Mouse (Mus musculus) 3T3-L1 (cell line): ENCODE results near the gene Galnt10.
A peak's percentile ranks its signal among the peaks of the same experiment; 100 is the strongest.

Experiments
- DNase-seq: peaks from one replicate; pipeline ENCODE4 v3.0.0-alpha.2; 2015; ENCODE audit warnings: low read depth, low spot score

The Galnt10 gene

DNA sequence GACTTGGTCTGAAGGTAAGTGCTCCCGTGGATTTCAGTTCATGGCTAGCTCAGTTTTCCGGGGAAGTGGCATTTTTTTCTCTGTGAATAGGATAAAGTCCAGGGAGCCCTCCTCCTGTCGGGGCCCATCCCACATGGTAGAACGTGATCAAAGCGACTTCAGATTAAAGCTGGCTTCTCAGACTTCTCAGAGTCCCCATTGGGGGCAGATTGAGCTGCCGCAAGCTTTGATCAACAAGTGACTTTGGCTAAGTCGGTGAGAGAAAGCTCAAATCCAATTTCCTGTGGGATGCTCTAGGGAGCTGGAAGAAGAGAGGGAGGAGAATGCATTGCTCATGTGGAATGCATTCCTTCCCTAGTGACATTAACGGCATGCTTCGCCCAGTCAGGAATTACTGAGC lies 10.1 kb upstream of the Galnt10 start:
- no peak for DNase-seq

DNA sequence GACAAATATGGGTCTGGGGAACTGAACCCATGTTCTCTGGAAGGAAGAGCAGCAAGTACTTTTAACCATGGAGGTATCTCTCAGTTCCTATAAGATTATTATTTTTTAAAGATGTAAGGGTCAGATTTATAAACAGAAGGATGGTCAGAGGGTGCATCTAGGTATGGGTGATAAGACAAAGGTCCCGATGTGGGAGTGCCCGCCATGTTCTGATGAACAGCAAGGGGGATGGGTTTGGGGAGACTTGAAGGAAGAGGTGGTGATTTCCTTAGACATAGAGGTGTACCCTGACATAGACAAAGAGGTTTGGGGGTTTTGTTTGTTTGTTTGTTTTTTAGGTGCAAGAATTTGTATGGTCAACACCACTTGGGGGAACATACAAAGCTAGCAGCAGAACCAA lies 1.6 kb upstream of the Galnt10 start:
- DNase-seq: no peak

DNA sequence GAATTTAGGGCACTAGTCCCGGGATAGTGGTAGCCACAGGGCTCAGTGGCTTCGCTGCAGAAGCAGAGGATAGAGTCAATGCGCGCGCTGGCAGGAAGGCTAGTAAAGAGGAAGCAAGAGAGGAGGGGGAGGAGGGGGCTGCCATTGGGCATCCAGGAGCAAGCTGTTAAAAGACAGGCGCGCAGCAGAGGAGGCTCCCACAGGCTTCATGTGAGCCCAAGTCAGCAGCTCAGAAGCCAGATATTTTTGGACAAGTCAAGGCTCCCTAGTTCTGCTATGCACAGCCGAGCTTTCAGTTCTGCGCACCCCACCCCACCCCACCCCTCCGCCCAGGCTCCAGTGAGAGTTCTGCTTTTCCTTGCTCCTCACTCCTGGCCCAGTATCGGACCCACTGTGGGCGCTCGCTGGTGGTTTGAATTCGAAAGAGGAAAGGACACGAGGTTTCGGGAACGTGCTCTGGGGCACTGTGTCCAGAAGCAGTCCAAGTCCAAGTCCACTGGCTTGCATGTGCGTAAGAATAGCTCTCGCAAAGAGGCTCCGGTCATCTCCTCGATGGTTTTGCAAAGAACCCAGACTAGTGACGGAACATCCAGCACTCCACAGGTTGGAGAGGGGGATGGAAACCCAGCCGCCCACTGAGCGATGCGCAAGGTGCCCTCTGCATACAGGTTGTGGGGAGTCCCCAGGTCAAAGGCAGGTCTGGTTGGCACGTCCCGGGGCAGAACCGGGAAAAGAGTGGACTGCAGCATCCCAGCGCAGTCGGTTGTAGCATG lies 811 bp upstream of the Galnt10 start:
- no peak for DNase-seq

- peak; percentile 13 for DNase-seq
Observed at GRCm38 (mm10) chr11:57645847-57646246, 605 bp downstream of the Galnt10 start.

DNA sequence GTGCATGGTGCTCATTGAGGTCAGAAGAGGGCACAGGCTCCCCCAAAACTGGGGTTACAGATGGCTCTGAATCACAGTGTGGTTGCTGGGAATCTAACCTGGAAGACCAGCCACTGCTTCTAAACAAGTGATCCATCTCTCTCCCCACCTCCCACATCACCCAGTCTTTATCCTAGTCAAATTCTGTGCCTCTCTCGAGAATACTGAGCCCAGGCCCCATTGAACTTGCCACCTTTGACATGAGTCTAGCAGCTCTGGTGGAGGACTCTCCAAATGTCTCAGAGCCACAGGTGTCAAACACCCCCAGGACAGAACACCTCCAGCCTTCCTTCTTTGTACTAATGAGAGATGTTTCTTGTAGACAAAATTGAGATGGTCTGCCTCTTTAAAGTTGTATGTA lies 1.2 kb downstream of the Galnt10 start:
- DNase-seq: no peak

- no peak for DNase-seq
Observed at GRCm38 (mm10) chr11:57646940-57647339, 1.7 kb downstream of the Galnt10 start.

GRCm38 (mm10) chr11:57647446-57647845 lies 2.2 kb downstream of the Galnt10 start:
- DNase-seq: no peak

DNA sequence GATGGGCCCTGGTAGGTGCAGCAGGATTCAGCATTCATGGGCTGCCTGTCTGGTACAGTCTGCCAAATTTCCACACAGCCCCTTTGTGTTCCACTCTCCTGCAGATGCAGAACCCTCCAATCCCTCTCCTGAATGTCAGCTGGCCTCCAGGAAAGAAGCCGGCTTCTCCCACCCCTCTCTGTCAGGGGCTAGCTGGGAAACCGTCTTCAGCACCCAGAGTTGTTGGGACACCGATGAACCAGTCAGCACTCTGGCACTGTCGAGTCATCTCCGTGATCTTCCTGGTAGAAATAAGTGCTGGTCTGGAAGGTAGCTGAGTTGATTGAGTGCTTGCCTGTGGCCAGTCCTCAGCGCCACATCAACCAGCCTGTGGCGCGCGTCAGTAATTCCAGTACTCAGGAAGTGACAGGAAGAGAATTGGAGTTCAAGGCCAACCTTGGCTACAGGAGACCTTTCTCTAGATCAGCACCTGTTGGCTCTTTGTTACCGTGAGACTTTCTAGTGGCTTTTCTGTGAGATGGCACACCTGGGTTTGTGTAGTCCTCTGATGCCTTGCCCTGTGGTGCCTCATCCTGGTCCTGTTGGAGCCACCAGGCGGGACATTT lies 3.1 kb downstream of the Galnt10 start:
- no peak for DNase-seq

DNA sequence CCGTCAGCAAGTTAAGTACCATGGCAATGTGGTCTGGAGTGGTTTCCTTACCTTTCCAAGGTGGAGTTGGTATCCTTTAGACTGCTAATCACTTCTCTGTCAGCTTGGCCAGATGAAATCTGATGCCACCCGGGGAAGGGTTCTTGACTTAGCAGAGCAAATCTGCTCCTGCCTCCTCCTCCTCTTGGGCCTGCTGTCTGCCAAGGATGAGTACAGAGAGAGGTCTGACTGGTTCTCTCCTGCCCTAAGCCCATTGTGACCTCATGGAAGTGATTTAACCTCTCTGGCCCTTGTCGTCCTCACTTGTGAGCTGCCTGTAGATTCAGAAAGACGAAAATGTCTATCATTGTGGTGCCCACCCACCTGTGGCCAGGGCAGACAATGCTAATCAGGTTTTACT lies 4.0 kb downstream of the Galnt10 start:
- DNase-seq: no peak

GRCm38 (mm10) chr11:57649671-57650070 lies 4.4 kb downstream of the Galnt10 start:
- no peak for DNase-seq

DNA sequence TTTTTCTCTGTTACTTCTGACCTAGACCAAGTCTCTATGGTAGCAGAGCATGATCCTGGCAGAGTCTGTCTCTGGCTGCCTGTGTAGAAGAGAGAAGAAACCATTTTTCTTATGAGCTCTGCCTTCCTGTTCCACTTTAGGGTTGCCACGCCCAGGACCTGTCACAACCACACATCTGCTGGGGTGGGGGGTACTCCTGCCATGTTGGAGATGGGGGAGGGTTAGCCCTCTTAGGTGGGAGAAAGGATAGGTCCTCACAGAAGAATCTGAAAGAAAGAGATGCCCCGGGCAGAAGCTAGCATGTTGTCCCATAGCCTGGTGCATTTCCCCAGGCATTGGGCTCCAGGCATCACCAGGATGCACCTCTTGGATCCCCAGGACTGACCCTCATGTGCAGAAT lies 5.6 kb downstream of the Galnt10 start:
- DNase-seq: no peak

DNA sequence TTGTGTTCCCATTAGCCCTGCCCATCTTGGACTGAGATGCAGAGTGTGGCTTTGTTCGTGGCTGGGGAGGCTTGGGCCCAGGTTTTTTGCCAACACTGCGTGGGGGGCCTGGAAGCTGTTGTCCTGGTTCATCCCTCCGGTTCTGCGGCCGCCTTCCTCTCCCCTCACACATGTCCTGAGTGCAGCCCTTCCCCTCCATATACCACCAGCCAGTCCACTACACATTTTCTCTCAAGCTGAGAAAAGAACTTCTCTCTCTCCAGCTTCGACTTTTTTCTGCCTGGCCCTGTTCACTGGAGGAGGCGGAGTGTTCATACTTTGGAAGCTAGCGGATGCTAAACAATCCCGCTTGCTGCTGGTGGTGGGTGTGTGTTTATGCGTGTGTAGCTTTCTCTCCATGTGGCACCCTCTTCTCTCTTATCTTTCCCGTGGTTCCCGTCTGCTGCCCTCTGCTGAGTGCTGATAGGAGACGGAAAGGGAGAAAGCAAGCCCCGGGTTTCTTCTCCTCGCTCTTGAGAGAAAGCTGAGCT lies 6.1 kb downstream of the Galnt10 start:
- DNase-seq: no peak

DNA sequence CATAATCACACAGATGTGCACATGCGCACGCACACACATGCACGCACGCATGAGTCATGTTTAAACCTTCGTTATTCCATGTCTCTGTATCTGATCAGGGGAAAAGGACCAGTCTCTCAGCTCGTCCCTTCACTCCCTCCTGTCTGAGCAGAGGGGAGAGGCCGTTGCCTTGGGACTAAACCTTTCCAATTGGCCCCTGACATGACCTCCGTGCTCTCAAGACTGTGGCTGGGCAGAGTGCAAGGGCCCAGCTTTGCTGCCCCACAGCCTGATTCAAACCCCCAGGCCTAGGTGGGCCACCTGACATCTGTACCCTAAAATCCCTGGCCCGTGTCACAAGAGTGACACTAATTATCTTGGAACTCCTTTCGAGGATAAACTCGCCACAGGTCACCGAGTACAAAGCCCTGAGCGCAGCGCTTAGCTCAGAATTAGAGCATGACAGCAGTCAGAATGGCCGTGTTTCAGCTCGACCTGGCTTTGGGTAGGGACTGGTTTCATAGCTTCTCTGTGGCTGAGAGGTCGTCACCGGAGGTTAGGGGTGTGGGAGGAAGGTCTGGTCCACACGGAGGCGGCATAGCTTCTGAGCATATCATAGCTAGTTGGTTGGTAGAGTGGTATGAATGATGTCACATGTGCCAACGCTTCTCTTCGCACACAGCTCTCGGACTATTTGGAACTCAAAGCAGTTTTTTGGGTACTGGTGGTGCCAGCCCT lies 7.1 kb downstream of the Galnt10 start:
- DNase-seq: no peak

GRCm38 (mm10) chr11:57652923-57653660 lies 7.8 kb downstream of the Galnt10 start:
- DNase-seq: no peak

GRCm38 (mm10) chr11:57653796-57654195 lies 8.6 kb downstream of the Galnt10 start:
- DNase-seq: no peak

GRCm38 (mm10) chr11:57654386-57654785 lies 9.1 kb downstream of the Galnt10 start:
- DNase-seq: no peak

DNA sequence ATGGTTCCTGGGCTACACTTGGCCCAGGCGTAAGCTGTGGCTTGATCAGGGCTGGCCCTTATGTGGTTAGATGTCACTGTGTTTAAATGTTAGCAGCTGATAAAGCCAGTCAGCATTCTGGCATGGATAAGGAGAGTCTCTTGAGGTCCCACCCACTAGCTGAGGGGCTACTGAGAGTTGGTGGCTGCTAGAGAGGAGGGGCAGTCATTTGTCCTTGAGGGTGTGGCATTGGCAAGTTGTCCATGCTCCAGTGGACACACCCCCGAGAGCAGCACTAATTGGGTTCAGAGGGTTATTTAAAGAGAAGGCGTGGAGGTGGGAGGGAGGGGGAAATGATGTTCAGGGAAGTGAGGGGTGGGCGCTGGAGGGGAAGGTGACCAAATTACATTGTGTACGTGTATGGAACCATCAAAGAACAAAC lies 9.7 kb downstream of the Galnt10 start:
- DNase-seq: no peak

DNA sequence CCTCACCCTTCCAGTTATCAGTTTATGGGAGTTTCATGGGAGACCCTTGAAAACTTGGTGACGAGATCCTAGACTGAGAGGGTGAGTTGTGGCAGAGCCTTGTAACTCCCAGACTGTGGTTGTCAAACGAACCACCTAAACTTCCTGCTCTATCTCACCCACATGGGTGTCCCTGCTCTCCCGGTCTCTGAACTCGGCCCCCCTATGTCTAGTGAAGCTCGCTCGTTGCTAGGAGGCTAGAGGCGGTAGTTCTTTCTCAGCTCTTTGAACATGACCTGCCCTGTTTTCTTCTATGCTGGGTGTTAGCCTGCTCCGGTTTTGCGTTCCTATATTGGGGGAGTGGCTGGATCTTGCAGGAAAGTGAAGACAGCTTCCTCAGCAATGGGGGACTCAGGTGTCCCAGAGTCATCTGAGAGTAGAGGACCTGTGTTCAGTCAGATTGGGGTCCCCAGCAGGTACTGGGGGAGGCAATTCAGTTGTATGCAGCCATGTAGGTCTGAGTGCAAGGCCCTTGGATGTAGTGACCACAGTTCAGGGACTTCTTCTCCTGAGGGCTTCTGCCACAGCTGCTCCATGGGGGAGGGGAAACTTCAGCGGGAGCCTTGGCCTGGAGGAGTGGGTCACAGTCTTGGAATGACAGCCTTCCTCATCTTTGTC lies 10.6 kb downstream of the Galnt10 start:
- DNase-seq: no peak

DNA sequence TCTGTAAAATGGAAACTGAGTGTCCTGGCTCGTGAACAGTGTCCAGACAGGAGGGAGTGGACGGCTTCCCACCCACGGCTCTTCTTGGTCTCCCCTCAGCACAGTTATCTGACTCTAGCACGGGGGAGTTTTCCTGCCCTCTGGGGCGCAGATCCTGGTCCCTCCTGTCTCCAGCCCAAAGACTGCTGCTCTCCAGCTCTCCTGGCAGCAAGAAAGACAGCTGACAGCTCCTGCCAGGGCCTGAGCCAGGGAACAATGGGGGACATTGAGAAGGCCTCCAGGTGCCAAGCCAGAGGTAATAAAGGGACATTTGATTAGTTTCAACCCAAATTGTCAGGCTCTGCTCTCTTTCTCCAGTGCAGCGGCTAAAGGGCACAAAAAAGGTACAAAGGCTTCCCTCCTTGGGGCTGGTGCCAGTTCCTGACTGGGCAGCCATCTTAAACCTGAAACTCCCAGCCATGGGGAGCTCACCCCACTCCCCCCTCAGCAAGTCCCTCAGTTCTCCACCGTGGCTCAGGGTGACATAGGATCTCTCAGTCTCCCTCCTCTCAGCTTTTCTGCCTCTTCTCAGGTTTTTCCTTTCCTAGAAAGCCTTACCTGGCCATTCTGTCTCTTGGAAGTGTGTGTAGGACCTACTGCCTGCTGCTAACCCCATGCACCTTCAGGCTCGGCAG lies 11.5 kb downstream of the Galnt10 start:
- DNase-seq: no peak

DNA sequence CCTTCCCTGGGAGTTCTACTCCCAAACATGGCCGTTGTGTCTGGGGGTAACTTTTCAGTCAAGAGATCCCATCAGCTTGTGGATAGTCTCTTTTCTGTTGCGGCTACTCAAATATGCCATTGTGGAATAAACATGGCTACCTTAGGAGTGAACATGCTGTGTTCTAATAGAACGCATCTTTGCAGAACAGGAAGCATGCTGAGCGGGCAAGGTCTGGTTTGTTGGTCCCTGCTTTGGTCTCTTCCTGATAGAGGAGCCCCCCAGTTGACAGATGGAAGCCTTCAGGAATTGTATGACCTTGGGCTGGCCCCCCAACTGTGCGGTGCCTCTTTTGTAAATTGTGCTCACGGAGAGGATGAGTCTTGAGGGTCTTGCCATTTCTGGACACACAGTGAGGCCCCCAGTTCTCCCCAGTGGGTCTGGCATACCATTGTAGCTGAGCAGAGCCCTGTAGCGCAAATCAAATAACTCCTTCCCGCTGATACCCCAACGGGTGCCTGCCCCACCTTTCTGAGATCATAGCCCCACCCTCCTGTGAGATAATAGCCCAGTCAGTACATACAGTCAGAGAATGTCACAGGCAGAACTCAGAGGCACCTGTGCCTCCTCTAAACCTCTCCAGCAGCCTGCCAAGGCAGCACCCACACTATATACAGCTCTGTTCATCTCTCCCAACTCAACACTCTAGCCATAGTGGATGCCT lies 12.3 kb downstream of the Galnt10 start:
- DNase-seq: no peak
